In the genomic region with DNA sequence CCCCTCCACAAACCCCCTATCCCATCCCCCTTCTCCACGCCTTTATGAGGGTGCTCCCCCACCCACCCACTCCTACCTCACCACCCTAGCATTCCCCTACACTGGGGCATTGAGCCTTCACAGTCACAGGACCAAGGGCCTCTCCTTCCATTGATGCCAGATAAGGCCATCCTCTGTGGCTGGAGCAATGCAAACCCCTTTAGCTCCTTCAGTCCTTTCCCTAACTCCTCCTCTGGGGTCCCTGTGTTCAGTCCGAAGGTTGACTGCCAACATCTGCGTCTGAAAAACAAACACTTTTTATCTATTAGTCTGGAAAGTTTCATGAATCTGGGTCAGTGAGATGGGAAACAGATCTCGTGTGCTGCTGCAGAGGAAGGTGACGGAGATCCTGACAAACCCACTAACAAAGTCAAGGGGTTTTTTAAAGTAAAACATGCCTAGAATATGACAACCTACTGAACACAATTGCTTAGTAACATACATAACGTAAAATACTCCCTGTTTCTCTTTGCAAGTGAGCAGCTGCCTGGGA, we compare ENCODE assay signal across 15 mouse cellular contexts. TPM values are rescaled to one million over a fixed set of nuclear protein-coding genes. Genes with fewer than 3 reads are reported as not detected.
A peak's percentile ranks its signal among the peaks of the same experiment; 100 is the strongest.
DNase-seq lines count a peak whose midpoint lies in the region; ATAC-seq lines count a peak whose summit lies in the region.
"Had no signal": no experiment of that assay in that cellular context is flagged by ENCODE, and none has a peak within 500 bp of the region (broad histone marks: within the 10 kb centered on the region; RNA-seq: fewer than 3 reads in every experiment).

No protein-coding gene starts in this region.

- H3K4me1 ChIP-seq in heart, embryonic 13.5 days, result peaks cover 8% of the 10 kb centered on the region
- peaks cover 12% of the 10 kb centered on the region for H3K4me1 ChIP-seq in lung, embryonic 15.5 days
- H3K4me1 ChIP-seq in intestine, embryonic 14.5 days (replicated peaks; ENCODE audit: control insufficient read depth, insufficient read depth, low read length), result peaks cover 13% of the 10 kb centered on the region; the same call in 1 of the 2 replicates
- peaks cover 12% of the 10 kb centered on the region for H3K4me1 ChIP-seq in stomach, embryonic 16.5 days (ENCODE audit: control insufficient read depth, insufficient read depth, low read length)

- no peak overlapping the region for H3K4me3 ChIP-seq in heart, embryonic 13.5 days
- no peak overlapping the region for H3K4me3 ChIP-seq in lung, embryonic 15.5 days
- H3K4me3 ChIP-seq in intestine, embryonic 14.5 days (ENCODE audit: low read depth, low read length), result no peak overlapping the region
- no peak overlapping the region for H3K4me3 ChIP-seq in stomach, embryonic 16.5 days (replicated peaks; ENCODE audit: low read length)
- H3K4me3 ChIP-seq: hindbrain, embryonic 10.5 days had no signal

- WGBS in heart, embryonic 13.5 days, result 38% methylated on average over 6 of the region's 6 CpGs
- WGBS in lung, embryonic 15.5 days, result 36% methylated on average over 6 of the region's 6 CpGs
- whole genome bisulfite sequencing in intestine, embryonic 14.5 days, result 22% methylated on average over 6 of the region's 6 CpGs
- WGBS in stomach, embryonic 16.5 days, result 30% methylated on average over 6 of the region's 6 CpGs

- no peak for DNase-seq in heart, adult 8-10 months (ENCODE audit: low spot score)
- DNase-seq in lung, postnatal 14 days, result no peak
- DNase-seq in intestine, embryonic 14.5 days (ENCODE audit: low spot score), result no peak
- DNase-seq in cerebellum, adult 9-11 months, result no peak
- DNase-seq: cerebellum, adult 11 months; kidney, adult 2 months; liver; right cerebral cortex, postnatal 14 days; thymus, postnatal 36 days had no signal

- no peak overlapping the region for H3K9ac ChIP-seq in heart, embryonic 13.5 days
- no peak overlapping the region for H3K9ac ChIP-seq in lung, embryonic 15.5 days
- H3K9ac ChIP-seq in intestine, embryonic 14.5 days (ENCODE audit: low read length), result no peak overlapping the region
- 0 out of 2 replicates have a peak overlapping the region, but pooled peaks have one; percentile 31 for H3K9ac ChIP-seq in stomach, embryonic 16.5 days (ENCODE audit: low read length)

- H3K4me2 ChIP-seq in heart, embryonic 13.5 days, result 0 out of 2 replicates have a peak overlapping the region, but pooled peaks have one; percentile 3
- no peak overlapping the region for H3K4me2 ChIP-seq in lung, embryonic 15.5 days
- no peak overlapping the region for H3K4me2 ChIP-seq in intestine, embryonic 14.5 days (ENCODE audit: low read length)
- no peak overlapping the region for H3K4me2 ChIP-seq in stomach, embryonic 16.5 days (ENCODE audit: low read depth, low read length)

- H3K9me3 ChIP-seq in heart, embryonic 13.5 days, result peaks cover 17% of the 10 kb centered on the region
- no peaks in the 10 kb centered on the region for H3K9me3 ChIP-seq in lung, embryonic 15.5 days
- no peaks in the 10 kb centered on the region for H3K9me3 ChIP-seq in intestine, embryonic 14.5 days (ENCODE audit: control insufficient read depth, low read length)
- no peaks in the 10 kb centered on the region for H3K9me3 ChIP-seq in stomach, embryonic 16.5 days (replicated peaks; ENCODE audit: control insufficient read depth, low read length)

- peak overlapping the region; percentile 54 for H3K27ac ChIP-seq in heart, embryonic 13.5 days (replicated peaks)
- H3K27ac ChIP-seq in lung, embryonic 15.5 days, result 0 out of 2 replicates have a peak overlapping the region, but pooled peaks have one; percentile 41
- H3K27ac ChIP-seq in intestine, embryonic 14.5 days (ENCODE audit: low read depth), result peak overlapping the region; percentile 73
- peak overlapping the region; percentile 79 for H3K27ac ChIP-seq in stomach, embryonic 16.5 days (ENCODE audit: low read length)
- H3K27ac ChIP-seq: hindbrain, embryonic 10.5 days had no signal

- no peak for ATAC-seq in heart, embryonic 13.5 days (ENCODE audit: extremely low read depth, insufficient number of reproducible peaks, low FRiP score, low TSS enrichment)
- ATAC-seq in lung, embryonic 15.5 days (ENCODE audit: borderline replicate concordance, extremely low read depth, low FRiP score, low TSS enrichment), result no peak
- ATAC-seq in intestine, embryonic 14.5 days (replicated peaks; ENCODE audit: low FRiP score, low TSS enrichment, low read depth), result peak; percentile 49; the same call in 1 of the 2 replicates
- ATAC-seq in stomach, embryonic 16.5 days (ENCODE audit: insufficient read depth, low FRiP score), result peak; percentile 26; the same call in 1 of the 2 replicates
- no peak for ATAC-seq in CD4-positive, CD25-positive, alpha-beta regulatory T cell, adult 4 months
- ATAC-seq: activated CD4-positive, CD25-positive, alpha-beta regulatory T cell, adult 4 months had no signal

- no peaks in the 10 kb centered on the region for H3K27me3 ChIP-seq in heart, embryonic 13.5 days (replicated peaks)
- no peaks in the 10 kb centered on the region for H3K27me3 ChIP-seq in lung, embryonic 15.5 days
- H3K27me3 ChIP-seq in intestine, embryonic 14.5 days (replicated peaks; ENCODE audit: control insufficient read depth, insufficient read depth, low read length), result no peaks in the 10 kb centered on the region
- H3K27me3 ChIP-seq in stomach, embryonic 16.5 days (ENCODE audit: control insufficient read depth, insufficient read depth, low read length), result no peaks in the 10 kb centered on the region

- no peaks in the 10 kb centered on the region for H3K36me3 ChIP-seq in heart, embryonic 13.5 days
- H3K36me3 ChIP-seq in lung, embryonic 15.5 days, result no peaks in the 10 kb centered on the region
- no peaks in the 10 kb centered on the region for H3K36me3 ChIP-seq in intestine, embryonic 14.5 days (ENCODE audit: control insufficient read depth, insufficient read depth, low read length)
- no peaks in the 10 kb centered on the region for H3K36me3 ChIP-seq in stomach, embryonic 16.5 days (ENCODE audit: control insufficient read depth, insufficient read depth, low read length)
- H3K36me3 ChIP-seq: hindbrain, embryonic 10.5 days had no signal

RNA-seq across cellular contexts. Expression of gene Aknad1, which starts 43.0 kb away (rescaled TPM):
- polyA plus RNA-seq in heart, embryonic 13.5 days (2015; fragmentation: Nextera tagmentation; extraction: Ambion mirVana), result 0.07 TPM in 1 of 2 replicates, not detected in the other
- under 1 TPM in 1 of 4 experiments, not detected in 3; 0.16 TPM for total RNA-seq in heart, adult 8-10 months (2022)
- 0.09 TPM in 1 of 2 replicates, not detected in the other for polyA plus RNA-seq in lung, embryonic 15.5 days (2015; fragmentation: Nextera tagmentation; extraction: Ambion mirVana)
- 0.20 and 0.63 TPM in 2 replicates for polyA plus RNA-seq in intestine, embryonic 14.5 days (2014; fragmentation: Nextera tagmentation; extraction: Ambion mirVana)
- 0.49 and 0.97 TPM in 2 replicates for polyA plus RNA-seq in stomach, embryonic 16.5 days (2015; fragmentation: Nextera tagmentation; extraction: Ambion mirVana)
- not detected for polyA plus RNA-seq in CD4-positive, CD25-positive, alpha-beta regulatory T cell, adult 4 months (2017; shearing (Covaris generic))
- polyA plus RNA-seq: activated CD4-positive, CD25-positive, alpha-beta regulatory T cell, adult 4 months; kidney, adult 2 months had no signal

RNA-seq across cellular contexts. Expression of gene Stxbp3, which starts 57.9 kb away (rescaled TPM):
- polyA plus RNA-seq in heart, embryonic 13.5 days (2015; fragmentation: Nextera tagmentation; extraction: Ambion mirVana), result 24.2 and 26.3 TPM in 2 replicates
- 10 to 100 TPM; 16.7 to 27.6 (median 21.9) TPM for total RNA-seq in heart, adult 8-10 months (2022)
- polyA plus RNA-seq in lung, embryonic 15.5 days (2015; fragmentation: Nextera tagmentation; extraction: Ambion mirVana), result 38.8 and 43.1 TPM in 2 replicates
- polyA plus RNA-seq in intestine, embryonic 14.5 days (2014; fragmentation: Nextera tagmentation; extraction: Ambion mirVana), result 38.7 and 41.5 TPM in 2 replicates
- polyA plus RNA-seq in stomach, embryonic 16.5 days (2015; fragmentation: Nextera tagmentation; extraction: Ambion mirVana), result 44.6 and 51.0 TPM in 2 replicates
- 10 to 100 TPM; 76.9 to 97.7 TPM for polyA plus RNA-seq in CD4-positive, CD25-positive, alpha-beta regulatory T cell, adult 4 months (2017; shearing (Covaris generic))

Comparison
In these comparisons a context has a peak if more than half of its experiments do, and no peak if none do; other contexts are left out.
1. ATAC-seq: peak in intestine, embryonic 14.5 days (single experiment) and stomach, embryonic 16.5 days (single experiment); none in heart, embryonic 13.5 days (single experiment), lung, embryonic 15.5 days (single experiment) and CD4-positive, CD25-positive, alpha-beta regulatory T cell, adult 4 months (single experiment).
2. Peak in every context shown above with its lines, with median percentiles within 50 percentile points of each other: H3K27ac ChIP-seq.